Mouse (Mus musculus) forebrain, embryonic 16.5 days (tissue): ENCODE measurements around the gene Slc25a43. TPM values are rescaled to one million over a fixed set of nuclear protein-coding genes. Genes with fewer than 3 reads are reported as not detected.

Experiments used
- ATAC-seq: fragments of 200-750 bp; cut with Nextera tagmentation; 2 replicates; pipeline ENCODE4 v1.8.0; 2017; ENCODE audit warnings: mild to moderate bottlenecking, moderate library complexity
- H3K27ac ChIP-seq: fragments of 300-500 bp; sonication (generic); 2 replicates; pipeline ENCODE4 v1.5.1; 2014; ENCODE audit warnings: low read length, control low read depth
- H3K27me3 ChIP-seq: fragments of 300-500 bp; sonication (generic); replicated peaks from 2 replicates; pipeline ENCODE4 v1.6.1; 2014; ENCODE audit warnings: low read length; ENCODE audit not compliant: control insufficient read depth, insufficient read depth
- H3K36me3 ChIP-seq: fragments of 300-500 bp; sonication (generic); 2 replicates; pipeline ENCODE4 v1.6.1; 2014; ENCODE audit not compliant: control insufficient read depth, insufficient read depth
- H3K4me1 ChIP-seq: fragments of 300-500 bp; sonication (generic); replicated peaks from 2 replicates; pipeline ENCODE4 v1.6.1; 2014; ENCODE audit warnings: low read length; ENCODE audit not compliant: control insufficient read depth, insufficient read depth
- H3K4me2 ChIP-seq: fragments of 300-500 bp; sonication (generic); 2 replicates; pipeline ENCODE4 v1.6.1; 2014; ENCODE audit warnings: mild to moderate bottlenecking, low read length, control low read depth
- H3K4me3 ChIP-seq: fragments of 300-500 bp; sonication (generic); replicated peaks from 2 replicates; pipeline ENCODE4 v1.5.1; 2014; ENCODE audit warnings: mild to moderate bottlenecking, low read length, control low read depth
- H3K9ac ChIP-seq: fragments of 300-500 bp; sonication (generic); replicated peaks from 2 replicates; pipeline ENCODE4 v1.6.1; 2014; ENCODE audit warnings: low read depth, low read length, control low read depth
- H3K9me3 ChIP-seq: fragments of 300-500 bp; sonication (generic); 2 replicates; pipeline ENCODE4 v1.6.1; 2016; ENCODE audit warnings: low read length; ENCODE audit not compliant: control insufficient read depth
- WGBS: fragments of 180-500 bp; shearing (Covaris S2); extraction: QIAGEN DNeasy Blood & Tissue Kit; methylation state at CpG from one replicate; pipeline ENCODE4 v1.1.7; 2014; 5-methylcytosine and 5-hydroxymethylcytosine counted together
- polyA plus RNA-seq: library from polyadenylated mRNA; unstranded; fragments of >200 nt; fragmentation: Nextera tagmentation; extraction: Ambion mirVana; gene quantifications from 2 replicates; pipeline ENCODE4 v1.2.1, GENCODE M21; 2015

The Slc25a43 gene
- 0.42 and 0.70 TPM in 2 replicates for polyA plus RNA-seq

DNA sequence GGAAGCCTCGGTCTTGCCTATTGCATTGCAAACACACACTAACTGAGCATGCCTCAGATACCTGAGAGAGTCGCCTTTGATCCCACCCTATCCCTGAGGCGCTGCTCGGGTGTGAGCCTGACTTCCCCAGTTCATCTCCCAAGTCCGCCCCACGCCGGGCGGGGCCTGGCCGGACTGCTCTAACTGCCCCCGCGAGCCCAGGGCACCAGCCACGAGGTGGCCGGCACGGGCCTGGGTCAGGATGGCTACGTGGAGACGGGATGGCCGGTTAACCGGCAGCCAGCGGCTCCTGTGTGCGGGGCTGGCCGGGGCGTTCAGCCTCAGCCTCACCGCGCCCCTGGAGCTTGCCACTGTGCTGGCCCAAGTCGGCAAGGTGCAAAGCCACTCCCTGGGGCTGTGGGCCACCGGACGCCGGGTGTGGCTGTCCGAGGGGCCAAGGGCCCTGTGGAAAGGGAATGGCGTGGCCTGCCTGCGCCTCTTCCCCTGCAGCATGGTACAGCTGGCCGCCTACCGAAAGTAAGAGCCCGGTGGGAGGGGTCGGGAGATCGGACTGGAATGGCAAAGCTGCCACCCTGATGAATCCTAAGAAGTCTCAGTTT, at the start of gene Slc25a43:
Gene Slc25a43, plus strand, starts transcription at position 157 of the 599 bp plus-strand sequence.
- Histone ChIP-seq H3K36me3 (no peaks in the 10 kb centered on the region), H3K27ac (no peak within 1 kb of the TSS), H3K4me1 (peaks cover 5% of the 10 kb centered on the region), H3K4me2 (peak within 1 kb of the TSS; percentile 68), H3K9ac (peak within 1 kb of the TSS; percentile 61), H3K9me3 (no peaks in the 10 kb centered on the region; the same call in 1 of the 2 replicates), H3K4me3 (peak within 1 kb of the TSS; percentile 41), H3K27me3 (no peaks in the 10 kb centered on the region)
- ATAC-seq: peak; percentile 64; the same call in 1 of the 2 replicates
- 20% methylated on average over 33 of the region's 36 CpGs for WGBS

DNA sequence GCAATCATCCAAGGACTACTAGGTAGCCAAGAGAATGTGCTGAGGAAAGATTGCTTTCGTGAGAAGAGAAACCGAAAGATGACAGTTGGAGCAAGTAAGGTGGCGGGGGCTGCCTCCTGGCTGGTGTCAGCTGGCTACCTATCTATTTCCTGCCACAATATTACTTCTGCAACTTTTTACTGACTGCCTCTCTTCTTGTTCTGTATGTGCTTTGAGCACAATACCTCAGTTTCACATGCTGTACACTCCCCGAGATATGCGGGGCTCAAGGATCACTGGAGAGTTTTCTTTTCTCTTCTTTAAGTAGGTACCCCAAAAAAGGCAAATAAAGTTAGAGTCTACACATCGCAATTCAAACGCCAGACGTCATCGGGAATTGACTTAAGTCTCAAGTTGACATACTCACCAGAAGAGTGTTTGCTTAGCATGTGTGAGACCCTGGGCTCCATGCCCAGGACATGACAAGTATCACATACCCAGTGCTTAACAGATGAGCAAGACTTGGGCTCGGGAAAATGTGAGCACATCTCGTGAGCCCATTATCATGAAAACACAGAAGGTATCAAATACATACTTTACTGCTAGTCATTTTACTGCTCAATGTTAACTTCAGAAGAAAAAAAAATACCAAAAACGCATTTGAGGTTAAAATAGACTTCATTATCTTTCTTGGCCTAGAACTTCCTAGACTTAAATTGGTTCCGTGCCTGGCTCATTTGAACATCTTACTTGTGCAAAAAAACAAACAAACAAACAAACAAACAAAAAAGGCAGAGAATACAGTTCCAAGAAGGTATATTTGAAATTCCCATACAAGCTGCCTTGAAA, 3.1 kb upstream of the Slc25a43 start:
- ATAC-seq: peak; percentile 66; the same call in 1 of the 2 replicates
- Histone ChIP-seq H3K27me3 (no peaks in the 10 kb centered on the region), H3K36me3 (no peaks in the 10 kb centered on the region), H3K4me3 (no peak overlapping the region), H3K27ac (no peak overlapping the region), H3K4me2 (no peak overlapping the region), H3K9me3 (no peaks in the 10 kb centered on the region; the same call in 1 of the 2 replicates), H3K4me1 (peaks cover 5% of the 10 kb centered on the region), H3K9ac (no peak overlapping the region)
- 72% methylated on average over 13 of the region's 13 CpGs for WGBS

DNA sequence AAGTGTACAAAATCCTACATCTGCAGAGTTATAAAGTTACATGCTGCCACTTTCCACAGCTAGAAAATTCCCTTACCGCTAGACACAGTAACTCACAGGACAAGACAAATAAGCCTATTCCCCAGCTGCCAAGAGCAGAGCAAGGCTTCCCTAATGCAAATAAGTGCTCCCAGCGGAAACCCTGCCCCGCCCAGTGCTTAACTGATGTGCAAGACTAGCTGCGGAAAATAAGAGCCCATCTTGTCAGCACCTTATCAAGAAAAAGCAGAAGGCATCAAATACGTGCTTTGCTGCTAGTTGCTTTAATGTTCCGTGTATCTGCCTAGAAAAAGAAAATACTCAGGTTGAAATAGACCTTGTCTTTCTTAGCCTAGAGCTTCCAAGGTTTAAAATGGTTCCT, 2.2 kb upstream of the Slc25a43 start:
- H3K9ac ChIP-seq: no peak overlapping the region
- H3K27me3 ChIP-seq: no peaks in the 10 kb centered on the region
- 44% methylated on average over 6 of the region's 6 CpGs for WGBS
- H3K9me3 ChIP-seq: no peaks in the 10 kb centered on the region; the same call in 1 of the 2 replicates
- no peak for ATAC-seq
- no peak overlapping the region for H3K4me2 ChIP-seq
- H3K27ac ChIP-seq: no peak overlapping the region
- H3K4me3 ChIP-seq: no peak overlapping the region
- H3K4me1 ChIP-seq: peaks cover 5% of the 10 kb centered on the region
- H3K36me3 ChIP-seq: no peaks in the 10 kb centered on the region

DNA sequence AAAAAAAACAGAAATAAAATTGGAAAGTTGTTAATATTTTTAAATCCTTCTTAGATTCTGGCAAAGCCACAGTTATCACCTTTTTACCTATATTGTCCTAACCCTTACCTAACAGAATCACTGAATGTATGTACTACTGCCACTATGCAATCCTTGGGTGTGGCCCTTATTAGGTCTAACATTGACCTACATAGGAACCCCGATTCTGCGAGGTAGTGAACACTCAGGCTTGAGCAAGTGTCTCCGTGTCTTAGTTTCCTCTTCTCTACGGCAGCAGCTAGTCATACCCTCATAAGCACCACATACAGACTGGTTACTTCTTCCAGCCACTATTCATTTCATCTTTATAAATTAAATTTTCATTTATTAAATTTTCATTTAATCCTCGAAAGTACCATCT, 715 bp upstream of the Slc25a43 start:
- no peak overlapping the region for H3K4me3 ChIP-seq

DNA sequence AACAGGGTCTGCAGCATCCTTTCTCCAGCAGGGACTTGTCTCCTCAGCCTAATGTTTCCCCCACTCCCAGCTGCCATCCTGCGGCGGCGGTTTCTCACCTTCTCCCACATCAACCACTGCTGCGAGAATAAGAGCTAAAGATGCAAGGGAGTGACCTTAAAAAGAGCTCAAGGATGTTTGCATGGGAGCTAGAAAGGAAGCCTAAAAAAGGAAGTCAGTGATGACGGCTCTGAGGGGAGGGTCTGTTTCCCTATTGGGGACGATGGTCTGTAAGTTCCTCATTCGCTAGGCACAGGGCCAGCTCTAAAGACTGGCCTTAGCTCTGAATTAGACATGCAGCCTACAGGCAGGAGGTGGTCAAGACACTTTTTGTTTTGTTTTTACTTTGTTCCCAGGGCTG, 1.3 kb downstream of the Slc25a43 start:
- no peak overlapping the region for H3K27ac ChIP-seq
- H3K4me2 ChIP-seq: no peak overlapping the region
- WGBS: 71% methylated on average over 7 of the region's 7 CpGs
- ATAC-seq: no peak
- H3K9me3 ChIP-seq: no peaks in the 10 kb centered on the region
- H3K36me3 ChIP-seq: no peaks in the 10 kb centered on the region
- H3K4me1 ChIP-seq: peaks cover 5% of the 10 kb centered on the region
- H3K9ac ChIP-seq: no peak overlapping the region
- H3K27me3 ChIP-seq: no peaks in the 10 kb centered on the region
- no peak overlapping the region for H3K4me3 ChIP-seq

More for the DNA sequence above, 715 bp upstream of the Slc25a43 start:
- H3K4me2 ChIP-seq: no peak overlapping the region
- H3K27ac ChIP-seq: no peak overlapping the region
- H3K9me3 ChIP-seq: no peaks in the 10 kb centered on the region; the same call in 1 of the 2 replicates
- 89% methylated on average over 5 of the region's 5 CpGs for WGBS
- H3K4me1 ChIP-seq: peaks cover 5% of the 10 kb centered on the region
- H3K27me3 ChIP-seq: no peaks in the 10 kb centered on the region
- no peak overlapping the region for H3K9ac ChIP-seq
- ATAC-seq: no peak
- H3K36me3 ChIP-seq: no peaks in the 10 kb centered on the region

DNA sequence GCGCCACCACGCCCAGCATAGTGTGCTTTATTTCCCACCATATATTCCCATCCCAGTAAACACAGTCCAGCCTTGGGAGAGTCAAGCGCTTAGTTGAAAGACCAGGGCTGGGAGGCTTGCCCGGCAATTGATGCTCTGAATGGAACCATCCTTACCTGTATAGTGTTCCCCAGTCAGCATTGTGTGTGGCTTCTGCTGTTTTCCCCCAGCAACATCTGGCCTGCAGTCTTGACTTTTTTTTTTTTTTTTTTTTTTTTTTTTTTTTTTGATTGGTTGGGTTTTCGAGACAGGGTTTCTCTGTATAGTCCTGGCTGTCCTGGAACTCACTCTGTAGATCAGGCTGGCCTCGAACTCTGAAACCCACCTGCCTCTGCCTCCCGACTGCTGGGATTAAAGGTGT, 1.9 kb downstream of the Slc25a43 start:
- Histone ChIP-seq H3K4me1 (peaks cover 5% of the 10 kb centered on the region), H3K9ac (no peak overlapping the region), H3K27ac (no peak overlapping the region), H3K4me2 (no peak overlapping the region), H3K9me3 (no peaks in the 10 kb centered on the region), H3K4me3 (no peak overlapping the region), H3K27me3 (no peaks in the 10 kb centered on the region), H3K36me3 (no peaks in the 10 kb centered on the region)
- 94% methylated on average over 7 of the region's 7 CpGs for WGBS
- no peak for ATAC-seq

DNA sequence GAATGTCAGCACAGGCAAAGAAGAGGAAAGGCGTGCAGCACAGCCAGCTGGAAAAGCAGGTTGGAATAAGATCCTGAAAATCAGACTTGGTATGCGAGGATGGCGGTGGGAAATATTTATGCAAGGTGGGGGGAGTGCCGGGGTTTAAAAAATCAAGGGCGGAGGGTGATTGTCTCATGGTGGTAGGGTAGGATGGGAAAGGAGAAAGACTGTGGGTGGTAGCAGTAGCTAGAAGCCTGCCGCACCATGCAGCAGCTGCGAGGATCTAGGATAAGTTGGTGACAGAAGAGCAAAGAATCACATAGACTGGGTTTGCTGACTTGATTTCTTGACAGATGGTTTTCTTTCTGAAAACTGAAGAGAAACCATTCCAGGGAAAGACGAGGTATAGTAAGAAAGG, 3.3 kb downstream of the Slc25a43 start:
- Histone ChIP-seq H3K4me3 (no peak overlapping the region), H3K27me3 (no peaks in the 10 kb centered on the region), H3K4me2 (no peak overlapping the region), H3K9me3 (no peaks in the 10 kb centered on the region), H3K4me1 (peaks cover 5% of the 10 kb centered on the region), H3K27ac (no peak overlapping the region), H3K9ac (no peak overlapping the region), H3K36me3 (no peaks in the 10 kb centered on the region)
- no peak for ATAC-seq
- WGBS: 72% methylated on average over 8 of the region's 8 CpGs

DNA sequence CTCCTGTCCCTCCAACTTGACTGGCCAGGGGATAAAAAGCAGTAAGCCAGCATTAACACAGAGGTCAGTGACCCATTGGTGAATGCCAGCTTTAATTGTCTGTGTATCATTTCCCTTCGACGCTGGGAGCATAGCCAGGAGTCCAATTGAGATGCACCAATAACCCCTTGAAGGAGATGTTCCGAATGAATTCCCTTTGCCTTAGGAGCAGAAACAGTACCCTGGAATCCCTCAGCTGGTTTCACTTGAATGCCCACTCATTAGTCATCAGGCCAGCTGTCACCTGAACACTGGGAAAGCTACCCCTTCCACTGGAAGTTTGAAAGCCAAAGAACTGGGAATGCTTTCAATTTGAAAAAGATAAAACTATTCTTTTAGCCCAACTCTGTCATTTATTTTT, 5.1 kb downstream of the Slc25a43 start:
- Histone ChIP-seq H3K4me3 (no peak overlapping the region), H3K4me1 (peaks cover 5% of the 10 kb centered on the region), H3K27ac (no peak overlapping the region), H3K27me3 (no peaks in the 10 kb centered on the region), H3K36me3 (no peaks in the 10 kb centered on the region), H3K9ac (no peak overlapping the region), H3K9me3 (no peaks in the 10 kb centered on the region), H3K4me2 (no peak overlapping the region)
- 43% methylated on average over 3 of the region's 3 CpGs for WGBS
- ATAC-seq: no peak

DNA sequence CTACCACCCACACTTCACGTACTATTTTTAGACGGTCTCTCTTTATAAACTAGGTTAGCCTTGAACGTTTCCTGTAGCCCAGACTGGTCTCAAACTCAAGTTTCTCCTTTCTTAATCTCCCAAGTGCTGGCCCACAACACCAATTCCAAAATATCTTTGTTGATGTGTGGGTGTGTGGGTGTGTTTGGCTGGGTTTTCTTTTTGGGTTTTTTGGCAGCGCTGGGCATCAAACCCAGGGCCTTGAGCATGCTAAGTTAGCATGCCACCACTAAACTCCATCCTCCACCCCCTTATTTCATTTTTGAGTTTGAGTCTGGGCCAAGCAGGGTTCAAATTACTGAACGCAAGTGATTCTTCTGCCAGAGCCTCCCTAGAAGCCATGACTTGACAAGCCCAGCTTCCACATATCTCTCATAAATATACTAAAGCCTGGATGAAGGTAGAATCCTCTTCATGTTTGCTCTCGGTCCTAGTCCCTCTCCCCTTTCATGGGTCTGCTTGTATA, 5.9 kb downstream of the Slc25a43 start:
- Histone ChIP-seq H3K9ac (no peak overlapping the region), H3K9me3 (no peaks in the 10 kb centered on the region), H3K4me3 (no peak overlapping the region), H3K27ac (no peak overlapping the region), H3K27me3 (no peaks in the 10 kb centered on the region), H3K36me3 (no peaks in the 10 kb centered on the region), H3K4me2 (no peak overlapping the region), H3K4me1 (no peaks in the 10 kb centered on the region)
- WGBS: 91% methylated on average over 6 of the region's 6 CpGs
- no peak for ATAC-seq
